Mouse (Mus musculus): ENCODE measurements around the gene Atg10. TPM values are rescaled to one million over a fixed set of nuclear protein-coding genes. Genes with fewer than 3 reads are reported as not detected.

The Atg10 gene
- polyA plus RNA-seq, 1 experiment from 2014 or later: 13.8 TPM

GRCm38 (mm10) chr13:90922751-90923612, 300.8 kb downstream of the Atg10 start, which contains the start of gene Rps23:
Gene Rps23 (plus strand): TSS chr13:90922958.
- no peaks in the 10 kb centered on the region for H3K27me3 ChIP-seq (replicated peaks)
- peak within 1 kb of the TSS; percentile 83 for H3K9ac ChIP-seq
- no peaks in the 10 kb centered on the region for H3K9me3 ChIP-seq
- H3K4me1 ChIP-seq: peaks cover 10% of the 10 kb centered on the region
- ATAC-seq (replicated peaks): peak; percentile 98
- H3K36me3 ChIP-seq (replicated peaks): peaks cover 26% of the 10 kb centered on the region
- H3K4me3 ChIP-seq: peak within 1 kb of the TSS; percentile 96
- peak within 1 kb of the TSS; percentile 81 for H3K27ac ChIP-seq
- peak within 1 kb of the TSS; percentile 63 for H3K4me2 ChIP-seq
- under 1% methylated on average over 57 of the region's 57 CpGs for WGBS

GRCm38 (mm10) chr13:90914721-90915120, 309.0 kb downstream of the Atg10 start:
- ATAC-seq (replicated peaks): no peak
- Histone ChIP-seq H3K27me3 (replicated peaks) (no peaks in the 10 kb centered on the region), H3K4me3 (no peak overlapping the region), H3K36me3 (replicated peaks) (no peaks in the 10 kb centered on the region), H3K4me1 (peaks cover 14% of the 10 kb centered on the region), H3K9me3 (no peaks in the 10 kb centered on the region), H3K4me2 (no peak overlapping the region), H3K27ac (no peak overlapping the region), H3K9ac (no peak overlapping the region)
- 92% methylated on average over 4 of the region's 4 CpGs for WGBS

DNA sequence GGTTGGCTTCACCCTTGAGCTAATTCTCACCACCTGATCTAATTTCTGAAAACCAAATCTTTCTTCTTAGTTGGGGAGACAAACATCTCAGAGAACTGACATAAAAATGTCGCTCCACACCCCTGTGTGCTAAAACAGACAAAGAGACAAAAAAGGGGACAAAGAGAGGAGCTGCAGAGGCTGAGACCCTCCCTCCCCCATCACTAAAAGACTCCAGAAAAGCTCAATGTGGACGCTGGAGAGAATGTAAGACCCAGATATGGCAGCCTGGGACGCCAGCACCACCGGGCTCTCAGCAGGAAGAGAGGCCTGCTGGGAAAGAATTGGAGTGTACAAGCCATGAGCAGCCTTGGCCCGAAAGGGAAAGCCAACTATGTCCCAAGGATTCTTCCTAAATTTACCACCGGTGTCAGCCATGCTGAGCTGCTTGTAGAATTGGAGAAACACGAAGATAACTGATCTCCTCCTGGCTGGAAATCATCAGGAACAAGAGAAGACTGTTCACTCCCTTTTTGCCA, 310.0 kb downstream of the Atg10 start:
- peak overlapping the region; percentile 2; the same call in 1 of the 2 replicates for H3K4me2 ChIP-seq
- H3K9me3 ChIP-seq: no peaks in the 10 kb centered on the region
- H3K9ac ChIP-seq: no peak overlapping the region
- peak; percentile 48 for ATAC-seq (replicated peaks)
- H3K4me1 ChIP-seq: peaks cover 14% of the 10 kb centered on the region
- no peaks in the 10 kb centered on the region for H3K27me3 ChIP-seq (replicated peaks)
- H3K4me3 ChIP-seq: no peak overlapping the region
- H3K36me3 ChIP-seq (replicated peaks): no peaks in the 10 kb centered on the region
- 38% methylated on average over 7 of the region's 7 CpGs for WGBS
- peak overlapping the region; percentile 37 for H3K27ac ChIP-seq

GRCm38 (mm10) chr13:90912760-90913674, 310.8 kb downstream of the Atg10 start:
- WGBS: 37% methylated on average over 17 of the region's 17 CpGs
- Histone ChIP-seq H3K36me3 (replicated peaks) (no peaks in the 10 kb centered on the region), H3K4me3 (no peak overlapping the region), H3K4me2 (peak overlapping the region; percentile 2; the same call in 1 of the 2 replicates), H3K9ac (no peak overlapping the region), H3K27ac (peak overlapping the region; percentile 37), H3K27me3 (replicated peaks) (no peaks in the 10 kb centered on the region), H3K9me3 (no peaks in the 10 kb centered on the region), H3K4me1 (peaks cover 14% of the 10 kb centered on the region)
- peak; percentile 77 for ATAC-seq (replicated peaks)

DNA sequence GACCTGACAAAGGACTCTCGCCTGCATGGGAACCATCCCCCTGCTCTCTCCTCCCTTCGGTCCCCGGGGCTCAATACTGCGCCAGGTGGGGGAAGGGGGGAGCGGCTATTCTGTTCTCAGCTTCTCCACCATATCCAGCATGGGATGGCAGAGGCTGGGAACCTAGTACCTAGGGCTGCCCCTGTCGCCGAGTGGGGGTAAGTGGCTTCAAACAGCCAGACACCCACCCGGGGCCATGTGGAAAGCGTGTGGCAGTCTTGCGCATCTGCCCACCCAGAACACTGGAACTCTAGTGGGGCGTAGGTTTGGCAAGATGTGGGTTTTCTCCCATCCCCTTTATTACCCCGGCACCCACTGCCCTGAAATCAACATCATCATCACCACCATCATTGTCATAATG, 316.4 kb downstream of the Atg10 start:
- Histone ChIP-seq H3K9ac (no peak overlapping the region), H3K9me3 (no peaks in the 10 kb centered on the region), H3K27me3 (replicated peaks) (no peaks in the 10 kb centered on the region), H3K4me2 (no peak overlapping the region), H3K4me3 (no peak overlapping the region), H3K36me3 (replicated peaks) (no peaks in the 10 kb centered on the region), H3K27ac (no peak overlapping the region), H3K4me1 (no peaks in the 10 kb centered on the region)
- no peak for ATAC-seq (replicated peaks)
- WGBS: 87% methylated on average over 12 of the region's 12 CpGs

DNA sequence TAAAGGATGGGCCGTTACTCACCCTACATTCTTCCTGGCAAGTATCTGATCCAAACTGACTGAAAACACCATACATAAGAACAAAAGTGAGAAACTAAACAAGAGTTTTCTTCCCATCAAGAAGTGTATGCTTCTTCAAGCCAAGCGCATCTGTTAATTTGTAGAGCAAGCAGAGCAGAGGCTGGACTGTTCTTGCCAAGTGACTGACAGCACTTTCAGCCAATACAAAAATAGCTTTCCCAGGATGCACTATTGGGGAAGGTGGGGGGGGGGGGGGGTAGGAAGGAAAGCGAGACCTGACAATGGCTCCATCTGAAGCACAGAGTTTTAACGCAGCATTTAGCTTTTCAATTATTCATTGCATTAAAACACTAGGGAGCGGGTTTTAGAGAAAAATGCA, 318.6 kb downstream of the Atg10 start, which contains the start of gene Atp6ap1l:
Atp6ap1l (minus strand) TSS at position 180 of the 400 bp plus-strand sequence.
- H3K27ac ChIP-seq: no peak within 1 kb of the TSS
- no peak within 1 kb of the TSS for H3K4me2 ChIP-seq
- H3K4me3 ChIP-seq: no peak within 1 kb of the TSS
- ATAC-seq (replicated peaks): no peak
- no peaks in the 10 kb centered on the region for H3K9me3 ChIP-seq
- 76% methylated on average over 5 of the region's 5 CpGs for whole genome bisulfite sequencing
- no peaks in the 10 kb centered on the region for H3K27me3 ChIP-seq (replicated peaks)
- no peak within 1 kb of the TSS for H3K9ac ChIP-seq
- no peaks in the 10 kb centered on the region for H3K36me3 ChIP-seq (replicated peaks)
- H3K4me1 ChIP-seq: no peaks in the 10 kb centered on the region

DNA sequence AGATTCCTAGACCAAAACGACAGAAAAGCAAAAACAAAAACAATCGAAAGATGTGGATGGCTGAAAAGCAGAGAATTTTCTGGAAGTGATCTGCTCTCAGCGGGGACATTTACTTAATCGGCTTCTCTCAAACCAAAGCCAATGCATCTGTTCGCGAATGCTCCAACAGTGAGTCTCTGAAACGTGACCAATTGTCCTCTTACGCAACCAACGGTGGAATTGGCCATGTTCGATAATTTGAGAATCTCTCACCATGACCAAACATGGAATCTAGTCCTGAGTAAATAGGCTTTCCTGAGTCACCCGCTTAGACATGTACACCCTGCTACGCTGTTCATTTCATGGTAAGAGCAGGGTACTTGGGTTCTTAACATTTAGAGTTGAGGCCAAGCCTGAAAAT, 326.9 kb downstream of the Atg10 start:
- ATAC-seq (replicated peaks): no peak

GRCm38 (mm10) chr13:90896098-90896497, 327.7 kb downstream of the Atg10 start:
- Histone ChIP-seq H3K36me3 (replicated peaks) (no peaks in the 10 kb centered on the region), H3K9ac (no peak overlapping the region), H3K4me1 (no peaks in the 10 kb centered on the region), H3K9me3 (no peaks in the 10 kb centered on the region), H3K27me3 (replicated peaks) (no peaks in the 10 kb centered on the region), H3K4me3 (no peak overlapping the region), H3K4me2 (no peak overlapping the region), H3K27ac (no peak overlapping the region)
- peak; percentile 45; the same call in 1 of the 2 replicates for ATAC-seq (replicated peaks)
- 8% methylated on average over 2 of the region's 2 CpGs for WGBS

More for the DNA sequence above, 326.9 kb downstream of the Atg10 start:
- H3K4me1 ChIP-seq: no peaks in the 10 kb centered on the region
- 86% methylated on average over 12 of the region's 12 CpGs for WGBS
- no peaks in the 10 kb centered on the region for H3K27me3 ChIP-seq (replicated peaks)
- no peaks in the 10 kb centered on the region for H3K36me3 ChIP-seq (replicated peaks)
- no peaks in the 10 kb centered on the region for H3K9me3 ChIP-seq
- H3K9ac ChIP-seq: no peak overlapping the region
- no peak overlapping the region for H3K4me3 ChIP-seq
- H3K4me2 ChIP-seq: no peak overlapping the region
- no peak overlapping the region for H3K27ac ChIP-seq

DNA sequence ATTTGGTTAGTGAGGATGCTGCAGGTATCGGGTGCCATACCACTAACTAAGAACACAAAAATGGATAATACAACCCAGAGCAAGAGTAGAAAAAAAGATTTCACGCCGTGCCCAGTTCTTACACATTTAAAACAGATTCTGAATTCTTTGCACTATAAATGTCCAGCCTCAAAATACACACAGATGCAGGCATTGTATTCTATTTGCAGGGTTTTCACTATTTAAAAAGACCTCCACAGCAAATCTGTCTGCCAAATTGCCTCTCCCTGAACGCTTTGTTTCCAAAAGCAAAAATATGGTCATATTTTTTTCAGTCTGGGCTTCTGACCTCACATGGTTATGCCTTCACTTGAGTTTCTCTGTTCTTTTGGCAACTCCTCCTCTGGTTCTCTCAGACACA, 328.9 kb downstream of the Atg10 start:
- no peak for ATAC-seq (replicated peaks)
- no peaks in the 10 kb centered on the region for H3K9me3 ChIP-seq
- no peak overlapping the region for H3K4me2 ChIP-seq
- H3K9ac ChIP-seq: no peak overlapping the region
- no peaks in the 10 kb centered on the region for H3K27me3 ChIP-seq (replicated peaks)
- H3K36me3 ChIP-seq (replicated peaks): no peaks in the 10 kb centered on the region
- no peaks in the 10 kb centered on the region for H3K4me1 ChIP-seq
- no peak overlapping the region for H3K27ac ChIP-seq
- H3K4me3 ChIP-seq: no peak overlapping the region
- 90% methylated on average over 4 of the region's 4 CpGs for WGBS

- Histone ChIP-seq H3K9me3 (no peaks in the 10 kb centered on the region), H3K4me3 (no peak overlapping the region)
- WGBS: 87% methylated on average over 5 of the region's 5 CpGs
Measured at GRCm38 (mm10) chr13:90890111-90890510, 333.7 kb downstream of the Atg10 start.

GRCm38 (mm10) chr13:90886568-90886983, 337.2 kb downstream of the Atg10 start:
- Histone ChIP-seq H3K36me3 (replicated peaks) (no peaks in the 10 kb centered on the region), H3K27ac (no peak overlapping the region), H3K4me3 (peak overlapping the region; percentile 37), H3K4me1 (peaks cover 7% of the 10 kb centered on the region), H3K9ac (0 out of 2 replicates have a peak overlapping the region, but pooled peaks have one; percentile 14), H3K4me2 (peak overlapping the region; percentile 61), H3K9me3 (no peaks in the 10 kb centered on the region), H3K27me3 (replicated peaks) (no peaks in the 10 kb centered on the region)
- 1% methylated on average over 18 of the region's 18 CpGs for WGBS
- ATAC-seq (replicated peaks): peak; percentile 84

More at GRCm38 (mm10) chr13:90890111-90890510, 333.7 kb downstream of the Atg10 start:
- Histone ChIP-seq H3K27me3 (replicated peaks) (no peaks in the 10 kb centered on the region), H3K4me1 (peaks cover 7% of the 10 kb centered on the region), H3K4me2 (no peak overlapping the region), H3K36me3 (replicated peaks) (no peaks in the 10 kb centered on the region), H3K9ac (no peak overlapping the region), H3K27ac (no peak overlapping the region)
- no peak for ATAC-seq (replicated peaks)
